Mouse (Mus musculus): Measurements from ENCODE around the gene Cldn13.

Cldn13 gene

DNA sequence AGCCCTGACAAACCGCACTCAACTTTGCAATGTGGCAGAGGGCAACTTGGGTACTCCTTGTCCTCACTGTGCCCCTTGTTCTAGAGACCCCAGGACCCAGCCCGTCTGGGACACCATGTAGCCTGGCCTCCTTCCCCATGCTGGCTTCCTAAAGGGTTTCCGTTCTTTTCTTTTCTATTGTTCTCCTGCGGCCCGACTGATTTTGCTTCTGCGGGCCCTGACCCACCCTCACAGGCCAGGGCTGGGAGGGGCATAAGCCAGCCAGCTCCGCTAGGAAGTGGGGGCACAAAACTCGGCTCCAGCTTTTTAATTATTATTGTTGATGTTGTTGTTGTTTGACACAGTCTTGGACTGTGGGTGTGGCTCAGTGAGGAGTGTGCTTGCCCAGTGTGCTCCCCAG is 23.8 kb downstream of the Cldn13 start:
- DNase-seq: no peak

DNA sequence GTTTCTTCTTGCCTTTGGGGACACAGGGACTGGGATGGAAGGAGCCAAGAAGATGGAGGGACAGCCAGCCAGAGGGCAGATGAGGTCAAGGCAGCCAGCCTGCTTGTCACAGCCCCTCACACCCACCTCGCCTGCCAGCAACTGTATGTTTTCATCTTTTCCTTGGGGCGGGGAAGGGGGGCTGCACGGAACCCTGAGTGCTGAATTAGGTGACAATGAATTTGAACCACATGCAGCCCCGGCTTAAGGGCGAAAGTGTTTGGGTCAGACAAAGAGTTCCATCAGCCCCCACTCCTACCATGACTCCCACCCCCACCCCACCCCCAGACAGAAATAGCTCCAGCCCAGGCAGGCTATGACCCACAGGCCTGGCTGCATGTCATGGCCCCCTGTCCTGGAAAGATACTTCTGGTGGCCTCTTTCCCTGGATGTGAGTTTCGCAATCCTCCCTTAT is 24.7 kb downstream of the Cldn13 start:
- no peak for DNase-seq

DNA sequence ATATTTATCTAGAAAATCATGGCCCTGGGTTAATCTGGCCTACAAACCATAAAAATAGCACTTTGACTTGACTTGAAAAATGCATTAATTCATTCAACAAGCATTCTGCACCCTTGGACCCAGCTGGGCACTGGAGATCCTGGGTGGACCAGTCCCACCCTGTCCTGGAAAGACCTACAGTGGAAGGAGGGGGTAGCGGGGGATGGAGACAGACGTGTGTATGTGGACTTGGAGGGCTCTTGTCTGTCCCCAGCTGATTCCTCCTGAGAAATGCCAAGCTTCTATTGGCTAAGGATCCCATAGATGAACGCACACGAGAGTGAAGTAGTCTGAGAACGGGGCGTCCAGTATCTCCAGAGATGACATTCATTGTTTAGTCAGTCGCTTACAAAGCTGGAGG is 26.8 kb downstream of the Cldn13 start:
- DNase-seq: no peak

DNA sequence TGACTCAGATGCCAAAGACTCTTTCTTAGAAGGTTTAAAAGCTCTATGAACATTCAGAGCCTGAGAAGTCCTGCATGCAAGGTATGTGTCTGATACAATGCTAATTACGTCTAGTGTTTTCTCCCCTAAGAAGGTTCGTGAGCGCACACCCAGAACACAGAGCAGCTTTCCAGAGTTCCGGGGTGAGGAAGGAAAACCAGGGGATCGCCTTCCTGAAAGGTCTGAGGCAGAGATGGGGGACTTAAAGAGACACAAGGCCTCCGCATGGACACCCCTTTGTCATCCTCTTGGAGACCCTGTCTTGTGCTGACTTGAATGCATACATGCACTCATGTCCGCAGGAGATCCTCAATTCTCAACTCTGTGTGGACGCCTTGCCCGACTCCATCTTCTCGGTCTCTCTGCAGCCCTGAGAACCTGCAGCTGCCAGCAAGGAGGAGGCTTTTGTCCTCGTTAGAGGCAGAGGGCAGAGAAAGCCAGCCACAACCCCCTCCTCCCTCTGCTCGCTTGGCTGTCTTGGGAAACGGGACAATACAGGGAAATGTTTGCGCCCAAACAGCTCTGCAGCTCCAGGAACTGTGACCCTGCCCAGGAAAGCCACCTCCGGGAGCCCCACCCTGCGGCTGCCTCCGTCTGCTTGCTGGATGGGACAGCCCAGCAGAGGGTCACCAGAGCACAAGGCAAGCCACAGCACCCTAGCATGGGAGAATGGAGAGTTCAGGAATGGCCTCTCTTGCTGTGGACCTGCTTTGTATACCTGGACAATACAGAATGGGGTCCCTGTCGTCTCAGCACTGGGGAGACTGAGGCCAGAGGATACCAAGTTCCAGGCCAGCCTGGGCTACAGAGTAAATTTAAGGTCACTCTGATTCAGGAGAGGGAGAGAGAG is 27.6 kb downstream of the Cldn13 start:
- no peak for DNase-seq

DNA sequence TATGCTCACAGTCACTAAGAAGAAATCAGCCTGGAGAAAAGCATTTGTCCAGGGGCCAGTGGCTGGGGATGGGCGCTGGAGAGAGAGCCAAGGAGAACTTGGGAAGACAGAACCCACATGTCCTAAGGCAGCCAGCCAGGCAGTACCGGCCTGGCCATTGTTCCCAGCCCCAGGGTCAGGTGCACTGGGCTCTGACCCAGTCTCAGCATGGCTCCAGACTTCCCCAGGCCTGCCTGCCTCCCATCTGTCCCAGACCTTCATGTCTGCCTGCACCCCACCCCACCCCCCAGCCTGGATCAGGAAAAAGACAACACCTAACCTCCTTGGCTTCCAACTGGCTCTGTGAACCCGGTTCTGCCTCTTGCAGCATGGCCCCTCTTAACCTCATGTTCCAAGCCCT is 32.2 kb downstream of the Cldn13 start:
- DNase-seq: peak; percentile 77 to 80

DNA sequence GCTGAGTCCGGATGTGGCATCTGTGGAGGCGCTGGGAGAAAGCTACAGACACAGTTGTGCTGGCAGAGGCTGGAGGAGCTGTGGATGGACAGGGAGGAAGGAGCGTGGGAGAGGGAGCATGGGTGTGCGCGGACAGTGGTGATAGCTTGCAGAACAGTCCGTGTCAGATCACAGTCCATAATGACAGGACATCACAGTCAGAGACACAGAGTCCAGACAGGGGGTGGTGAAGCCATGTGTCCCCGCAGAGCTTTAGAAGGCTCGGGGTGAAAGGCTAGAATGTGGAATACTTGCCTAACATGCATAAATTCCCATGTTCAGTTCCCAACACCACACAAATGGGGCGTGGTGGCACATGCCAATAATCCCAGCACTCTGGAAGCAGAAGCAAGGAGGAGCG is 38.5 kb downstream of the Cldn13 start:
- no peak for DNase-seq

DNA sequence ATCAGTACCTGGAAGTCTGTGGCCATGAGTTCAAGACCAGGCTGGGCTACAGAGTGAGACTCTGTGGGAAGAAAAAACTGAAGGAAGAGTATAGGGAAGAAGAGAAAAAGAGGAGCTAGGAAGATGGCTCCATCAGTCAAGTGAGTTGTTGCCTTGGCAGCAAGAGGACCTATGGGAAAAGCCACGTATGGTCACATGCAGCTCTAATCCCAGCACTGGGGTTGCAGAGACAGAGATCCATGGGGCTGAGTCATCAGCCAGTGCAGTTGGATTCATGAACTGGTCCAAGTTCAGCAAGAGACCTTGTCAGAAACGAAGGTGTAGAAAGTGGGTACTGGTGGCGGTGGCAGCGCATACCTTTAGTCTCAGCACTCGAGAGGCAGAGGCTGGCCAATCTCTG is 40.1 kb downstream of the Cldn13 start:
- DNase-seq: no peak

DNA sequence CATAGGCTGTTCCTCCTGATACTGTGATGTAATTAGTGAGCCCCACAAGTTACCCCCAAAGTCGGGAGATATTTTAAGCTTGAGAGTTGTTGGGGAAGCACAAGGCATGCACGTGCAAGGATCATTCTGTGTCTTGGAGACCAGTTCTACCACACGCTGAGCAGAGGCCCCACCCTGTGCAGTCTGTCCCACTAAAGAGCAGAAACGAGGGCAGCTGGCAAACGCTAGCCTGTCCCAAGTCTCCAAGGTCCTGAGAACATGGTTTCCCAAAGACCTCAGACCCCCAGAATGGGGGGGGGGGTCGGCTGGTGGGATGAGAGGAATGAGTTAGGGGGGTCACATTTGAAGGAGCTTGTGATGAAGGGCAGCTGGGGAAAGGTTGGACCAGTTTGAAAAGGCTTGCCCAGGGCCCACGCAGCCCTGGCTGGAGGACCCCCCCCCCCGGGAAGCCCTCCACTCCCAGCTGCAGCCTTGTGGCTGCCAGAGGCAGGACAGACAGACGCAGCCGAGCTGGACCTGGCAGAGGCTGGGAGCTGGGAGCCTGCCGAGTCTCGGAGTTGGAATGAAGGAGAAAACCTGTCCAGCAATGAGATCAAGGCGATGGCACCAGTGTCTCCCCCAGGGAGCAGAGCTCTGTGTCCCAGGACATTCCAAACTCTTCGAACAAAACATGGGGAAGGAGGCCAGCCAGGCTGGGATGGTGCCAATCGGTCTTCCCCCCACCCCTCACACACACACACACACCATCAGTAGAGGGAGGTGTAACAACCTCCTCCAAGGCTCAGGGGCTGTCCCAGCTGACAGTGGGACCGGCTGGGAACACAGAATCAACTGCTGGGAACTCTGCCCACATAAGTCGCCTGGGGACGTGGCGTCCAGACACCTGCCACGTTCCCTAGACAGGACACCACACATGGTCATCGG is 41.1 kb downstream of the Cldn13 start:
- DNase-seq: peak; percentile 27 to 31

DNA sequence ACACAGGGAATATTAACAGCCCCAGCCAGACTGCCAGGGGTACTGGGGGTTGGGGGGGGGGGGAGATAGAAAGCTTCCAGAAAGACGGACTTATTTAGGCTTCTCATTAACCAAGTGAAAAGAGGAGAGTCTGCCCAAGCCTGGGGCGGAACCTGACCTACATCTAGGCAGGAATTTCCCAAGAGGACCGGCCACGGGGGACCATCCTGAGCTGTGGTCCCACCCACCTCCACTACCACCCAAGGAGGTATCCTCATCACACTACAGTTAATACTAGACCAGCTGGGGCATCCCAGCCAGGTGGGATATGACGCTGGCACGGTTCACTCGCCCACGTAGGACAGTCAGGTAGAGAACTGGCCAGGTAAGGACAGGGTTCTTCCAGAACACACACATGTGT is 42.3 kb downstream of the Cldn13 start:
- no peak for DNase-seq

DNA sequence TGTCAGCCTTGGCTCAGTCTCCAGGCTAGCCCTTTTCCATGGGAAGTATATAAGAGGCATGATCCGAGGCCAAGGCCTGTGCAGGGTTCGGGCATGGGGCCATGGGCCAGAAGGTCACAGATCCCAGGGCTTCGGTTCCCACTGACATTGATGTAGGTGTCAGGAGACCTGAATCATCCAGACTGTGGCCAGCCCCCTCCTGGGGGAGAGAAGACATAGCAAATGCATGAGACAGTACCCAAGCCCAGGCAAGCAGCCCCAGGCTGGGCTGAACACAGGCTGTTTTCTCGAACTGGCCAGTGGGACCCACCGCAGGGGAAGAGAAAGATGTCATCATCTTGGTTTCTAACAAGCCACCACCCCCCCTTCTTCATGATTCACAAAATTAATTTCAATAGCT is 42.7 kb downstream of the Cldn13 start:
- no peak for DNase-seq

DNA sequence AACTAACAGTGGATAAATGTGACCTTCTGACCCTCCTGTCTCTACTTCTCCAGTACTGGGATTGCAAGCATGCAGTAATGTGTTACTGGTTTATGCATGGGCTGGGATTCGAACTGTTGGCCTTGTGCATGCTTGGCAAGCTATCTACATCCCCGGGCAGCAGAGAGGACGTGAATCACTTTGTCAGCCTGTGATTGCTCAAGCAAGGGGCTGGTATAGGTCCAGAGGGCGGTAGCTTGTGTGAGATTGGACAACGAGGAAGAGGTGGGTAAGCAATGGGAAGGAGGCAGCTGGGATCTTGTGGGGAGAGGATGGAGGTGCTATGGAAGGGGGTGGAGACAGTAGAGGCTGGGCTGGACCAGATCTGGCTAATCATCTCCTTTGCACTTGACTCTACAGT is 46.8 kb downstream of the Cldn13 start:
- DNase-seq: no peak

DNA sequence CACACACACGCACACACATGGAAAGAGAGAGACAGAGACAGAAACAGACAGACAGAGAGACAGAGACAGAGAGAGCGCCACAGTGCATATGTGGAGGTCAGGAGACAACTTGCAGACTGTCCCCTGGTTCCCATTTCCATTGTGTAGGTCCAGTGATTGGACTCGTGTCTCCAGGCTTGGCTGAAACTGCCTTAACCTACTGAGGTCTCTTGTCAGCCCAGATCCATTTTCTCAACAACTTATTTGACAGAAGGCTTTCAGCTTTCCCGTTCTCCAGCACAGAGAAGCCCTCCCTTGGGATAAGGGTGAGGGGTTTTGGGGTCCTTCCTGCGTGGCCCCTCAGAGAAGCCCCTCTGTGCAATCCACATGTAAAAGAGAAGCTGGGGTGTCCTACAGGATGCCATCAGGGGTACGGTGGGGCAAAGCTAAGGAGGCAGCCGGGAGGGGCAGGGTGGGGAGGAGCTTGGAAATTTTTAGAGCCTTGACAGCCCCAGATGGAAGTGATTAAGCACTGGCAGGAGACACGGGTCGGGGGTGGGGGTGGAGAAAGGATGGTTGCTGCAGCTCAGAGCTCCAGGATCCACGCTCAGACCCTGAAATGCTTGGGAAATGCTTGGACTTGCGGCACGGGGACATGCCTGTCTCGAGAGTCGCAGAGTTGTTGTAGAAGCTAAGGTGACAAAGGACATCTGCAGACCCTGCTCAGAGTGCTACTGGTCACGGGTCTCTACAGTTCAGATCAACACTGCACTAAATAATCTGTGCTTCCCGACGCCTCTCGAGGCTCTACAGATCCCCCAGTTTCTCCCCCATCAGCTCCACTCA is 47.8 kb downstream of the Cldn13 start:
- no peak for DNase-seq

DNA sequence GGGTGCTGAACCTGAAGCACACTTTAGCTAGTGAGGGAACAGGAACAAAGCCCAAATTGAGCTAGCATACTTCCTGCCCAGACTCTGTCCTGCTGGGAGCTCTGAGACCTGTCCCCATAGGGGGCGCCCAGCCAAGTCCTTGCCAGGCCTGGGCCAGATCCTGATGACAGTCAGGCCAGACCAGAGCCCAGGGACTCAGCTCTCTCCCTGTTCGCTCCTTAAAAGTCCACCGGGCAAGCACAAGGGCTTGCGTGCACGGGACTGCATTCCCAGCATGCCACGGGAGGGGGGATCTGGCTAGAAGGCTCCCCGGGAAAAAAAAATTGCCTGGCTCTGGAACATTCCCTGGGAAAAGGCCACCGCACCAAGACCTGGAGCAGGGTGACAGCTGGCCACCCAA is 50.2 kb downstream of the Cldn13 start:
- DNase-seq: peak; percentile 45 to 62
